Mouse (Mus musculus) liver, embryonic 13.5 days (tissue): ENCODE results near the gene Lmo3. TPM values are rescaled to one million over a fixed set of nuclear protein-coding genes. Genes with fewer than 3 reads are reported as not detected.

Experiments used
- ATAC-seq: fragments of 200-750 bp; cut with Nextera tagmentation; 2 replicates; pipeline ENCODE4 v1.8.0; 2017; ENCODE audit warnings: low read depth, mild to moderate bottlenecking, moderate number of reproducible peaks, moderate library complexity
- DNase-seq: peaks from one replicate; pipeline ENCODE4 v3.0.0; 2022
- H3K27ac ChIP-seq: fragments of 300-500 bp; sonication (generic); 2 replicates; pipeline ENCODE4 v1.5.1; 2015; ENCODE audit warnings: moderate library complexity, mild to moderate bottlenecking, inconsistent platforms
- H3K27me3 ChIP-seq: fragments of 300-500 bp; sonication (generic); 2 replicates; pipeline ENCODE4 v1.6.1; 2015; ENCODE audit warnings: mild to moderate bottlenecking, inconsistent platforms
- H3K36me3 ChIP-seq: fragments of 300-500 bp; sonication (generic); 2 replicates; pipeline ENCODE4 v1.6.1; 2015; ENCODE audit warnings: mild to moderate bottlenecking, inconsistent platforms
- H3K4me1 ChIP-seq: fragments of 300-500 bp; sonication (generic); replicated peaks from 2 replicates; pipeline ENCODE4 v1.6.1; 2015; ENCODE audit warnings: inconsistent platforms
- H3K4me2 ChIP-seq: fragments of 300-500 bp; sonication (generic); 2 replicates; pipeline ENCODE4 v1.6.1; 2015; ENCODE audit warnings: inconsistent platforms, mild to moderate bottlenecking, moderate library complexity
- H3K4me3 ChIP-seq: fragments of 300-500 bp; sonication (generic); replicated peaks from 2 replicates; pipeline ENCODE4 v1.5.1; 2015; ENCODE audit warnings: mild to moderate bottlenecking, inconsistent platforms
- H3K9ac ChIP-seq: fragments of 300-500 bp; sonication (generic); 2 replicates; pipeline ENCODE4 v1.6.1; 2015; ENCODE audit warnings: mild to moderate bottlenecking, inconsistent platforms
- H3K9me3 ChIP-seq: fragments of 300-500 bp; sonication (generic); replicated peaks from 2 replicates; pipeline ENCODE4 v1.6.1; 2016; ENCODE audit warnings: inconsistent platforms
- WGBS: fragments of 180-500 bp; shearing (Covaris S2); methylation state at CpG from one replicate; pipeline ENCODE4 v1.1.7; 2015; ENCODE audit not compliant: insufficient replicate concordance; 5-methylcytosine and 5-hydroxymethylcytosine counted together
- polyA plus RNA-seq: library from polyadenylated mRNA; unstranded; fragments of >200 nt; fragmentation: Nextera tagmentation; extraction: Ambion mirVana; gene quantifications from 2 replicates; pipeline ENCODE4 v1.2.1, GENCODE M21; 2015

Gene Lmo3
- polyA plus RNA-seq, 1 experiment from 2014 or later: 0.21 TPM

DNA sequence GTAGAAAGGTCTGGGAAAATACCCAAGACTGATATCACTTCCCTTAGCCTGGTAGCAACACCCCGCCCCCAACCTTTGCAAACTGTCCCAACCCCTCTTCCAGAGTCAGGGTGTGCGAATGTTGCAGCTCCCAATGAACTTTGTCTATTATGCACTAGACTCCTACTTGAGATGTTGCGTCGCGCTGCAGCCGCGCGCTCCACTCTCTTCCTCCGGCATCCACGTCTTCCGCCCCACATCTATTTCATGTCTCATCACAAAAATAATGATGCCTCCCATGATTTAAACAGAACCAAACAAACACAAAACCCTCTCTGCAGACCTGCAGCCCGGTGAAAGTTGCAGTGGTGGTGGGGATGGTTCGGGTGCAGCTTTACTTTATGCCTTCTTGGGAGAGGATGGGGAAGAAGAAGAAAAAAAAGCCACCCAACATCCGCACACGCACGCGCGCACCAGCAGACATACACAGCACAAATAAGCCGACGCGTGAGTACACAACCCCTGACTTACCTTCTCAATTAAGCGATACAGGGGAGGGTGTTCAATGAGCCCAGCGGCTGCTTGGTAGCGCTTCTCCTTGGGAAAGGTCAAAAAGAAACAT lies 159.7 kb downstream of the Lmo3 start:
- no peak for ATAC-seq
- H3K27me3 ChIP-seq: peaks cover 17% of the 10 kb centered on the region
- peak overlapping the region; percentile 12 for H3K4me3 ChIP-seq
- no peak overlapping the region for H3K27ac ChIP-seq
- H3K4me1 ChIP-seq: no peaks in the 10 kb centered on the region
- no peaks in the 10 kb centered on the region for H3K36me3 ChIP-seq
- 4% methylated on average over 24 of the region's 24 CpGs for WGBS
- no peaks in the 10 kb centered on the region for H3K9me3 ChIP-seq
- H3K4me2 ChIP-seq: peak overlapping the region; percentile 46
- H3K9ac ChIP-seq: no peak overlapping the region
- no peak for DNase-seq

DNA sequence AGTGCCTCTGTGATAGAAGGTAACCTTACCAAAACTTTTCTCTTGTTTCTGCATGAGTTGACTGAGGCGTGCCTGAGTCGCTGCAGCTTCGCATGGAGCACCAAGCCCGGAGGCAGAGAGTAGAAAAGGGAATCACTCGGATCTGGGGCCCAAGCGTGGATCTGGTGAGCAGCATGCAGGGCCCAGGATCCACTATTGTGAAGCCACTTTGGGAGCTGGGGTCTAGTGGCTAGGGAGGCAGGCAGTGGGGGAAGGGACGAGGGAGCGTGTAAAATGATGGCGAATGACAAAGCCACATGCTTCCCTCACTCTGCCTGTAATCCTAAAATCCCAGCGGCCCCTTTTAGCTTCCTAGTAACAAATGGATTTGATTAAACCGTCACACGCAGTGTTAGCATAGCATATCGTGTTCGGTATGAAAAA lies 160.6 kb downstream of the Lmo3 start:
- DNase-seq: no peak
- H3K9me3 ChIP-seq: no peaks in the 10 kb centered on the region
- no peak overlapping the region for H3K27ac ChIP-seq
- no peaks in the 10 kb centered on the region for H3K36me3 ChIP-seq
- no peak overlapping the region for H3K9ac ChIP-seq
- peaks cover 17% of the 10 kb centered on the region for H3K27me3 ChIP-seq
- no peak overlapping the region for H3K4me3 ChIP-seq
- no peaks in the 10 kb centered on the region for H3K4me1 ChIP-seq
- WGBS: 12% methylated on average over 14 of the region's 14 CpGs
- peak overlapping the region; percentile 30; the same call in 1 of the 2 replicates for H3K4me2 ChIP-seq
- ATAC-seq: no peak

DNA sequence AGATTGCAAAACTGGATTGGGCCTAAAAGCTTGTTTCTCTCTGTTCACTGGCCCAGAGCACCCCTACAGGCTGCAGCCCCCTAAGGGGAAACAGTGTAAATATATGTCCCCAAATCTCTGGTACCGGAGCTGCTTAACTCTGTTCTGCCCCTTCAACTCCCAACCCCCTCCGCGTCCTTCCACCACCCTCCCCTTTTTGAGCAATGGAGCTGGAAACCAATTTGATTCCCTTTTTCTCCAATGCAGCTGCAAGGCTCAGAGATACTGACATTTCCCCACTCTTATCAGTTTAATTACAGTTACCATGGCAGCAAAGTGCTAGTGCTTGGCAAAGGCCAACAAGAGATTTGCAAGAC lies 161.3 kb downstream of the Lmo3 start:
- ATAC-seq (no peak), DNase-seq (no peak)
- Histone ChIP-seq H3K9ac (no peak overlapping the region), H3K27ac (no peak overlapping the region), H3K9me3 (no peaks in the 10 kb centered on the region), H3K36me3 (no peaks in the 10 kb centered on the region), H3K4me1 (no peaks in the 10 kb centered on the region), H3K4me3 (no peak overlapping the region), H3K4me2 (no peak overlapping the region), H3K27me3 (peaks cover 17% of the 10 kb centered on the region)
- 14% methylated on average over 3 of the region's 3 CpGs for WGBS

DNA sequence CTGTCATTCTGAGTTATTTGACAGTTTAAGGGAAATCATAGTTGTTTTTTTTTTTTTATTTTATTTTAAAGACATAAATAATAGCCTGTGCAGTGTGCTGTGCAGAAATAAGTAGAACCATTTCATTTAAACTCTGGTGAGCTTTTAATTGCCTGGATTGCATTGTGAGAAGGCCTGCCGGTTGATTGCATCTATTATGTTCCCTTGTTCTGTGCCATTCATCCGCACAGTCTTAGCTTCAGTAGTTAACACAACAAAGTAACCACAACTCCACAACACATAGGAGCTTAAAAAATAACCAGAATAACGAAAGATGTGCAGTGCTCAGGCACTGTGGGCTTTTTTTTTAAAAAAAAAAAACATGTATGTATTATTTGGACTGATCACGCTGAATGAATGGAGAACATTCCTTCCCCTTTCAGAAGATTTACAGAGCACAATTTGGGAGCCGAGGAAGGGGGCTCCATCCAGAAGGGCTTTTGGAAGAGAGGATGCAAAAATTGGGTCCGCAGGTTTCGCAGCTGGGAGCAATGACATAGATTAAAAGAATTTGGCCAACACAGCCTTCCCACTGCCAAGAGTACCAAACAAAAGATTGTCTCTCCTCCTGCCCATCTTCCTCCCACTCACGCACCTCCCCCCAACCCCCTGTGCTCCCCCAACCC lies 161.8 kb downstream of the Lmo3 start:
- no peak overlapping the region for H3K4me3 ChIP-seq
- H3K4me1 ChIP-seq: no peaks in the 10 kb centered on the region
- H3K36me3 ChIP-seq: no peaks in the 10 kb centered on the region
- H3K9me3 ChIP-seq: no peaks in the 10 kb centered on the region
- no peak overlapping the region for H3K4me2 ChIP-seq
- H3K27me3 ChIP-seq: peaks cover 17% of the 10 kb centered on the region
- H3K9ac ChIP-seq: no peak overlapping the region
- DNase-seq: no peak
- 54% methylated on average over 8 of the region's 8 CpGs for WGBS
- no peak overlapping the region for H3K27ac ChIP-seq
- ATAC-seq: no peak

DNA sequence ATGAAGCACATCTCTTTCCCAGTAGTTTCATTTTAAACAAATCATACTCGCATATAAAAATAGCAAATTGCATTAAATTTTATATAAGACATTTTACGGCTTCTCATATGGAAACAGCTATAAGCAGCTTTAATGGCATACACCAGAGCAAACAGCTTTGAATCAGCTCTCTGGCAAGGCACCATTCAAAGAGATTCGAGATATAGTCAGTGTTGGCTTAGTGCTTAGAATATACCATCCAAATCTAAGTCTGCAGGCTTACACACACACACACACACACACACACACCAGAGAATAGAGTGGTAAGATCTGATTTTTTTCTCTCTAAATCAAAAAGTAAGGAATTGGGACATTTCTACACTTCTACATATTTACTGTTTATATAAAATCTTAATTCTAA lies 169.7 kb downstream of the Lmo3 start:
- Histone ChIP-seq H3K4me3 (no peak overlapping the region), H3K4me2 (no peak overlapping the region), H3K36me3 (no peaks in the 10 kb centered on the region), H3K4me1 (no peaks in the 10 kb centered on the region), H3K27me3 (no peaks in the 10 kb centered on the region), H3K9ac (no peak overlapping the region), H3K9me3 (no peaks in the 10 kb centered on the region), H3K27ac (no peak overlapping the region)
- DNase-seq: no peak
- 70% methylated on average over 3 of the region's 3 CpGs for WGBS
- no peak for ATAC-seq

DNA sequence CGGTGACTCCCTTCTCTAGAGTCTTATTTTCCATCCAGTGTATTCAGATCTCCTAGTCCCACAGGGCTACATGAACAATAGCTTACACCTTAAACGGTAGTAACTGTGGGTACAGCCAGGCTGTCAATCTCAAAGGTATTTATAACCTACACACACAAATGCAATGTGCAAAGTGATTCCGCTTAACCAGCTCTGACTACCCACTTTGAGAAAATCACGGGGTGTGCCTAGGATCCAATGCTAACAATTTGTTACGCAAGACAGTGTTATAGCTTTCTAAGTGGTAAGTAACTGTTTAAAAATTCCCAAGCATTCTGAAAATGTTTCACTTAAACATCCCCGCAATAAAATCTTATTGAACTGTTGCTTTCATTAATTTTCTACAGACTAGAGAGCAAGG lies 179.7 kb downstream of the Lmo3 start:
- ATAC-seq: no peak

DNA sequence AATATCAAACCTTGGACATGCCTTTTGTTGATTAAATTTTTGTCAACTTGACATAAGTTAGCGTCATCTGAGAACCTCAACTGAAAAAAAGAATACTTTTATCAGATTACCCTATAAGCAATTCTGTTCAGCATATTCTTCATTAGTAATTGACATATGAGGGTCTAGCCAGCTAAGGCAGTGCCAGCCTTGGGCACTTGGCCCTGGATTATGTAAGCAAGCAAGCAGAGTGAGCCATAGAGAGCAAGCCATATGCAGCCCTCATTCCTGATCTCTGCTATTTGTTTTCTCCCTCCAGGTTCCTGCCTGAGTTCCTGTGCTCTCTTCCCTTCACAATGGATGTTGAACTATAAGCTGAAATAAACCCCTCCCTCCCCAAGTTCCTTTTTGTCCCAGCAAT lies 182.9 kb downstream of the Lmo3 start:
- 48% methylated on average over 1 of the region's 1 CpGs for WGBS
- H3K9me3 ChIP-seq: no peaks in the 10 kb centered on the region

More for the DNA sequence above, 179.7 kb downstream of the Lmo3 start:
- Histone ChIP-seq H3K9me3 (no peaks in the 10 kb centered on the region), H3K4me1 (no peaks in the 10 kb centered on the region), H3K4me2 (no peak overlapping the region), H3K27ac (no peak overlapping the region), H3K36me3 (no peaks in the 10 kb centered on the region), H3K27me3 (no peaks in the 10 kb centered on the region), H3K4me3 (no peak overlapping the region), H3K9ac (no peak overlapping the region)
- DNase-seq: no peak
- 66% methylated on average over 6 of the region's 6 CpGs for WGBS

DNA sequence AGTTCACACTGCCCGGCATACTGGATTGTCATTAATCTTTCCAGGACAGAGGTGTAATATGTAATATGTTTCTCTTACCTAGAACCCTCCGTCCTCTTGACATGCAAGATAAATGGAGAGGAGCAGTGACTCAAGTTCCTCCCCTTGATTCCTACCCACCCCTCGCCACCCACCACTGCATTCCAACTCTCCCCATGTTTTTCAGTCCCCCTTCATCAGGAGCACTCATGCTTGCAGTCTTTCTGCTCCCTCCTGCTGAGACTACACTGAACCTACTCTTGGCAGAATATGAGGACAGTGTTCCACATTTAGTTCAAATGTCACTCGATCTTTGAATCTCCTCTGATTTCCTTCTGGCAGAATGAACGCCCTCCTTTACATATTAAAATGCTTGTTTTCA lies 190.7 kb downstream of the Lmo3 start:
- Histone ChIP-seq H3K36me3 (no peaks in the 10 kb centered on the region), H3K9ac (no peak overlapping the region), H3K27ac (no peak overlapping the region), H3K4me3 (no peak overlapping the region), H3K4me2 (no peak overlapping the region), H3K27me3 (no peaks in the 10 kb centered on the region), H3K9me3 (0 out of 2 replicates have a peak, but pooled peaks cover 4% of the 10 kb centered on the region), H3K4me1 (no peaks in the 10 kb centered on the region)
- no peak for ATAC-seq
- WGBS: 54% methylated on average over 5 of the region's 5 CpGs
- DNase-seq: no peak

More for the DNA sequence above, 182.9 kb downstream of the Lmo3 start:
- Histone ChIP-seq H3K27me3 (no peaks in the 10 kb centered on the region), H3K4me2 (no peak overlapping the region), H3K36me3 (no peaks in the 10 kb centered on the region), H3K4me3 (no peak overlapping the region), H3K4me1 (no peaks in the 10 kb centered on the region), H3K9ac (no peak overlapping the region), H3K27ac (no peak overlapping the region)
- DNase-seq (no peak), ATAC-seq (no peak)

DNA sequence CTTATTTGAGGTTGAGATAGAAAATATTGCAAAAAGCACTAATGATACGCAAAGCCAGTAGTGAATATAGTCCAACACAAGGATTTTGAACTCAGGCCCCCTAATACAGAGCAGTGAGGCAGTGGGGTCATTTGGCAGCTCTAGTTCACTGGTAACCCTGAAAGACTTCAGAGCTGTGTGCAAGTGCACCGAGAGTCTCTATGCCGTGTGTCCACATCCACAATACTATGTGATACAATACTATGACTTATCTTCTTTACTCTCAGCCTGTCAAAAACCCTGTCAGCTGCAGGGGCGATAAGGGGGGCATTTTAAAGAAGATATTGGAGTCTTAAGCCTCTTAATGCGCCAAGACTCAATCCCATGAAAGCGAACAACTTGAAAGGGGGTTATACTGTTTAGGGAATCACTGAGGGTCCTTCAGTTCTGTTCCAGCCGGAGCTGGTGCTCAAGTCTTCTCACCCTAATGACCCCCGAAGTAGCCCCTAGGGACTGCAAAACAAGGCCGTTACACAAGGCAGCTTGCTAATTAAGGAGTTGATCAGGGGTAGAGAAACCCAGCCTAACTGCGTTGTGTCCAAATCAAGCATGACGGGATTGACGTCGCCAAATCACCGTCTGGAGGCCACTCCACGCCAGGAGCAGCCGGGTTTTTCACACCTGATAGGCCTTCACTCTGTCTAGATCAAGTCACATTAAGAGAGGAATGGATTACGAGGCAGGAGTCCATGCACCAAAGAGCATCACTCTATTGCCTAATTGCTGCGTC lies 193.4 kb downstream of the Lmo3 start:
- Histone ChIP-seq H3K9me3 (0 out of 2 replicates have a peak, but pooled peaks cover 4% of the 10 kb centered on the region), H3K36me3 (no peaks in the 10 kb centered on the region), H3K27ac (no peak overlapping the region), H3K9ac (no peak overlapping the region), H3K4me1 (no peaks in the 10 kb centered on the region), H3K27me3 (no peaks in the 10 kb centered on the region), H3K4me2 (no peak overlapping the region), H3K4me3 (no peak overlapping the region)
- WGBS: 70% methylated on average over 18 of the region's 18 CpGs
- ATAC-seq (no peak), DNase-seq (no peak)

DNA sequence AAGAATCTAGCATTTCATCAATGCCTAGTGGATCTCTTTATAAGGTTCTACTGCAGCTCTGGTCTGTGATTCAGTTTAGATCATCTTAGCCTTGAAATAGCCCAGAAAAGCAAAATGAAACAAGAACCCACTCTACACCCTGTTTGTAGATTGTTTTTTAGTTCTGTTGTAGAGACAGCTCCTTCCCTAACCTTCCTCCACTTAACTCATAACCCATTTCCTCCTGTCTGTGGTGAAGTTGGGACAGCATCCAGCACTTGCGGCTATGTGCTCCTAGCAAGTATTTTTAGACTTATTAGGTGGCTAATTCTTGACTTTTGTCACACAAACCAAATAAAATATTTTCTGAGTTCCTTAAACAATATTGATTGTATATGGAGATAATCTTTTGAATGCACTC lies 198.6 kb downstream of the Lmo3 start:
- H3K4me3 ChIP-seq: no peak overlapping the region
- no peak for ATAC-seq
- WGBS: 63% methylated on average over 1 of the region's 1 CpGs
- H3K27me3 ChIP-seq: no peaks in the 10 kb centered on the region
- H3K36me3 ChIP-seq: no peaks in the 10 kb centered on the region
- H3K9me3 ChIP-seq: no peaks in the 10 kb centered on the region
- H3K4me1 ChIP-seq: no peaks in the 10 kb centered on the region
- H3K9ac ChIP-seq: no peak overlapping the region
- no peak overlapping the region for H3K4me2 ChIP-seq
- H3K27ac ChIP-seq: no peak overlapping the region
- DNase-seq: no peak

DNA sequence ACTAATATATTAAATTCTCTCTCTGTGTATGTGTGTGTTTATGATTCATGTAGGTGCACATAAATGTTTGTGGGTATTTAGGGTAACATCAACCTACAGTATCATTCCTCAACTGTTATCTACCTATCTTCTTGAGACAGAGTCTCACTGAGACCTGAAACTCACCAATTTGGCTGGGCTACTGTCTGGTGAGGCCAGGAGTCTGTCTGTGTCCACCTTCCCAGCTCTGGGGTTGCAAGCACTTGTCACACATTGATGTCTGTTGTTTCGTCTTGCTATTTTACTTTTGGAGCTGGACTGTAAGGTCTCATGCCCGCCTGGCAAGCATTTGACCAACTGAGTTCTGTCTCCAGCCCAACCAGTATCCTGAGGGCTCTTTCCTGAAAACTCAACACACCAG lies 210.6 kb downstream of the Lmo3 start:
- no peak overlapping the region for H3K4me2 ChIP-seq
- no peaks in the 10 kb centered on the region for H3K27me3 ChIP-seq
- ATAC-seq (no peak), DNase-seq (no peak)
- no peaks in the 10 kb centered on the region for H3K4me1 ChIP-seq
- no peak overlapping the region for H3K27ac ChIP-seq
- no peaks in the 10 kb centered on the region for H3K36me3 ChIP-seq
- H3K4me3 ChIP-seq: no peak overlapping the region
- no peaks in the 10 kb centered on the region for H3K9me3 ChIP-seq
- WGBS: 56% methylated on average over 2 of the region's 2 CpGs
- H3K9ac ChIP-seq: no peak overlapping the region
